Mouse (Mus musculus): ENCODE data around the gene Lmln. TPM values are rescaled to one million over a fixed set of nuclear protein-coding genes. Genes with fewer than 3 reads are reported as not detected.
A peak's percentile ranks its signal among the peaks of the same experiment; 100 is the strongest.
"Not testable (repeated sequence)": the region's sequence is repeated elsewhere in the genome, so short reads cannot be mapped to it uniquely, and the experiment has no call there.

Lmln gene
- total RNA-seq, 2 experiments from 2014 or later = 1.4 to 2.3 TPM

- no peak for DNase-seq
- intact Hi-C loops (cut with DNase I; ENCODE audit: low total_unique reads) = no loop called here
These were observed 61.1 kb downstream of the Lmln start for GRCm38 (mm10) chr16:33123373-33123772.

GRCm38 (mm10) chr16:33123938-33124820 lies 61.9 kb downstream of the Lmln start:
- DNase-seq = no peak
- intact Hi-C loops (cut with DNase I; ENCODE audit: low total_unique reads) = no loop called here

- peak; percentile 22 for DNase-seq
- intact Hi-C loops (cut with DNase I; ENCODE audit: low total_unique reads) = no loop called here
These were observed 64.7 kb downstream of the Lmln start for GRCm38 (mm10) chr16:33127052-33127451.

GRCm38 (mm10) chr16:33130731-33131130 lies 68.4 kb downstream of the Lmln start:
- intact Hi-C loops (cut with DNase I; ENCODE audit: low total_unique reads) = no loop called here
- peak; percentile 30 for DNase-seq

GRCm38 (mm10) chr16:33133186-33133585 lies 70.9 kb downstream of the Lmln start:
- intact Hi-C loops (cut with DNase I; ENCODE audit: low total_unique reads) = no loop called here
- no peak for DNase-seq

- no peak for DNase-seq
- intact Hi-C loops (cut with DNase I; ENCODE audit: low total_unique reads) = no loop called here
These were observed 72.8 kb downstream of the Lmln start for GRCm38 (mm10) chr16:33135167-33135566.

GRCm38 (mm10) chr16:33139061-33139460 lies 76.7 kb downstream of the Lmln start:
- intact Hi-C loops (cut with DNase I; ENCODE audit: low total_unique reads); DNase-seq: not testable (repeated sequence)

GRCm38 (mm10) chr16:33141758-33142280 lies 79.5 kb downstream of the Lmln start:
- intact Hi-C loops (cut with DNase I; ENCODE audit: low total_unique reads) = no loop called here
- DNase-seq = no peak

- intact Hi-C loops (cut with DNase I; ENCODE audit: low total_unique reads) = no loop called here
- no peak for DNase-seq
These were observed 81.1 kb downstream of the Lmln start for GRCm38 (mm10) chr16:33143452-33143851.

- DNase-seq = no peak
- intact Hi-C loops (cut with DNase I; ENCODE audit: low total_unique reads) = no loop called here
These were observed 83.9 kb downstream of the Lmln start for GRCm38 (mm10) chr16:33146185-33146584.

GRCm38 (mm10) chr16:33148135-33148534 lies 85.8 kb downstream of the Lmln start:
- intact Hi-C loops (cut with DNase I; ENCODE audit: low total_unique reads) = no loop called here
- no peak for DNase-seq

GRCm38 (mm10) chr16:33150875-33151274 lies 88.6 kb downstream of the Lmln start:
- DNase-seq = not testable (repeated sequence)
- intact Hi-C loops (cut with DNase I; ENCODE audit: low total_unique reads) = loop anchor here (10.0 kb wide), 1 partner anchor 346 kb away; no protein-coding TSS in a partner anchor

- no peak for DNase-seq
- intact Hi-C loops (cut with DNase I; ENCODE audit: low total_unique reads) = loop anchor here (10.0 kb wide), 1 partner anchor 347 kb away; no protein-coding TSS in a partner anchor
These were observed 89.2 kb downstream of the Lmln start for GRCm38 (mm10) chr16:33151558-33151957.

GRCm38 (mm10) chr16:33154992-33155391 lies 92.7 kb downstream of the Lmln start:
- intact Hi-C loops (cut with DNase I; ENCODE audit: low total_unique reads) = loop anchor here (5.0 to 10.0 kb wide), 2 partner anchors 128 to 350 kb away; no protein-coding TSS in a partner anchor
- DNase-seq = no peak

GRCm38 (mm10) chr16:33158006-33158405 lies 95.7 kb downstream of the Lmln start:
- DNase-seq = no peak
- intact Hi-C loops (cut with DNase I; ENCODE audit: low total_unique reads) = loop anchor here (5.0 to 10.0 kb wide), 2 partner anchors 131 to 353 kb away; no protein-coding TSS in a partner anchor

- intact Hi-C loops (cut with DNase I; ENCODE audit: low total_unique reads) = loop anchor here (5.0 to 10.0 kb wide), 2 partner anchors 131 to 354 kb away; no protein-coding TSS in a partner anchor
- DNase-seq = no peak
These were observed 96.3 kb downstream of the Lmln start for GRCm38 (mm10) chr16:33158590-33159071.

- intact Hi-C loops (cut with DNase I; ENCODE audit: low total_unique reads) = loop anchor here (5.0 to 10.0 kb wide), 2 partner anchors 132 to 355 kb away; no protein-coding TSS in a partner anchor
- DNase-seq = no peak
These were observed 97.0 kb downstream of the Lmln start for GRCm38 (mm10) chr16:33159363-33159762.

GRCm38 (mm10) chr16:33163330-33164090 lies 101.2 kb downstream of the Lmln start:
- intact Hi-C loops (cut with DNase I; ENCODE audit: low total_unique reads) = no loop called here
- DNase-seq = peak; percentile 15

GRCm38 (mm10) chr16:33166284-33166683 lies 104.0 kb downstream of the Lmln start:
- DNase-seq; intact Hi-C loops (cut with DNase I; ENCODE audit: low total_unique reads): not testable (repeated sequence)

- intact Hi-C loops (cut with DNase I; ENCODE audit: low total_unique reads) = no loop called here
- no peak for DNase-seq
These were observed 105.2 kb downstream of the Lmln start for GRCm38 (mm10) chr16:33167537-33167936.

All from gastrocnemius, postnatal 14 days (tissue).